Mouse (Mus musculus) liver, postnatal 0 days (tissue): ENCODE measurements around the gene Rab29.
"Not testable (repeated sequence)": the region's sequence is repeated elsewhere in the genome, so short reads cannot be mapped to it uniquely, and the experiment has no call there.

Experiments used
- CTCF ChIP-seq: sonication (generic); IDR thresholded peaks from 2 replicates; pipeline ENCODE4 v1.5.1; 2016; ENCODE audit warnings: antibody characterized with exemption, low read depth
- EP300 ChIP-seq: IDR thresholded peaks from 2 replicates; pipeline ENCODE4 v1.6.1; 2016; ENCODE audit warnings: antibody characterized with exemption, low read depth, mild to moderate bottlenecking

- TF ChIP-seq CTCF, EP300: not testable (repeated sequence)
Measured at GRCm38 (mm10) chr1:131909236-131909635, 42.2 kb downstream of the Rab29 start.
